Comparison of ENCODE assay signal across 26 mouse cellular contexts in the genomic region with DNA sequence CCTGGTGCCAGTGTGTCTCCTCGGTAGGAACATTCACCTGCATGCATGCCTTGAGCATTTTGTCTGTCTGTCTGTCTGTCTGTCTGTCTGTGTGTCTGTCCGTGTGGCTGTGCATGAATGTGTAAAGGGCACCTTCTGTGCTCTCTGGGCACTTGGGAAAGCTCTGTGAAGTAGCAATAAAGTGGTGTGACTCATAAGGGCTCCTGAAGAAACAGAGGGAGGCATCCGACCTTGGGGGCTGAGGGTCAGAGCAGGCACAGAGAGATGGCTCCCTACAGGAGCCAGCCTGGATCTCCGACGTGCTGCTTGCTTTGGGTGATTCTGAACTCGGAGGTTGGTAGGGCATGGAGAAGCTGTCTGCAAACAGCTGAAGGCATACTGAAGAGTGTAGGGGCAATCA. TPM values are rescaled to one million over a fixed set of nuclear protein-coding genes. Genes with fewer than 3 reads are reported as not detected.
A peak's percentile ranks its signal among the peaks of the same experiment; 100 is the strongest.
DNase-seq lines count a peak whose midpoint lies in the region; ATAC-seq and TF ChIP-seq lines count a peak whose summit lies in the region.
"Had no signal": no experiment of that assay in that cellular context is flagged by ENCODE, and none has a peak within 500 bp of the region (broad histone marks: within the 10 kb centered on the region; RNA-seq: fewer than 3 reads in every experiment).

No protein-coding gene starts in this region.

- H3K27me3 ChIP-seq in lung, postnatal 0 days (replicated peaks; ENCODE audit: insufficient read depth, low read length), result no peaks in the 10 kb centered on the region
- no peaks in the 10 kb centered on the region for H3K27me3 ChIP-seq in intestine, embryonic 15.5 days (replicated peaks)
- no peaks in the 10 kb centered on the region for H3K27me3 ChIP-seq in stomach, embryonic 15.5 days (replicated peaks)
- H3K27me3 ChIP-seq: forebrain, embryonic 12.5 days; limb, embryonic 13.5 days; midbrain, embryonic 15.5 days had no signal

- TF ChIP-seq EP300 in lung, postnatal 0 days (IDR thresholded peaks at IDR 0.05), result no peak

- no peak overlapping the region for H3K4me2 ChIP-seq in lung, postnatal 0 days (replicated peaks; ENCODE audit: low read depth, low read length)
- no peak overlapping the region for H3K4me2 ChIP-seq in intestine, embryonic 15.5 days (replicated peaks)
- no peak overlapping the region for H3K4me2 ChIP-seq in stomach, embryonic 15.5 days
- H3K4me2 ChIP-seq: forebrain, embryonic 12.5 days; heart, embryonic 11.5 days; hindbrain, embryonic 14.5 days; limb, embryonic 13.5 days; liver, embryonic 11.5 days; midbrain, embryonic 15.5 days had no signal

- no peaks in the 10 kb centered on the region for H3K36me3 ChIP-seq in lung, postnatal 0 days (ENCODE audit: insufficient read depth, low read length)
- no peaks in the 10 kb centered on the region for H3K36me3 ChIP-seq in intestine, embryonic 15.5 days
- H3K36me3 ChIP-seq in stomach, embryonic 15.5 days, result no peaks in the 10 kb centered on the region
- H3K36me3 ChIP-seq: forebrain, embryonic 12.5 days; limb, embryonic 13.5 days had no signal

- no peak overlapping the region for H3K4me3 ChIP-seq in lung, postnatal 0 days (ENCODE audit: low read depth, low read length)
- H3K4me3 ChIP-seq in intestine, embryonic 15.5 days (replicated peaks), result no peak overlapping the region
- H3K4me3 ChIP-seq in stomach, embryonic 15.5 days (replicated peaks), result no peak overlapping the region
- H3K4me3 ChIP-seq: forebrain, embryonic 12.5 days; limb, embryonic 13.5 days; midbrain, embryonic 10.5 days; midbrain, embryonic 15.5 days had no signal

- peaks cover 5% of the 10 kb centered on the region; the same call in 1 of the 2 replicates for H3K4me1 ChIP-seq in lung, postnatal 0 days (ENCODE audit: insufficient read depth, low read depth, low read length)
- peaks cover 25% of the 10 kb centered on the region for H3K4me1 ChIP-seq in intestine, embryonic 15.5 days (replicated peaks)
- H3K4me1 ChIP-seq in stomach, embryonic 15.5 days, result peaks cover 7% of the 10 kb centered on the region; the same call in 1 of the 2 replicates
- H3K4me1 ChIP-seq: midbrain, embryonic 15.5 days had no signal

- peak; percentile 52 for ATAC-seq in lung, postnatal 0 days
- ATAC-seq in intestine, embryonic 15.5 days, result peak; percentile 48; the same call in 1 of the 2 replicates
- no peak for ATAC-seq in stomach, embryonic 15.5 days (ENCODE audit: insufficient read depth, low FRiP score, low read depth)
- ATAC-seq: CD4-positive, CD25-positive, alpha-beta regulatory T cell, adult 4 months; forebrain, postnatal 0 days; midbrain, embryonic 15.5 days had no signal

- H3K9ac ChIP-seq in lung, postnatal 0 days (replicated peaks; ENCODE audit: low read depth), result no peak overlapping the region
- H3K9ac ChIP-seq in intestine, embryonic 15.5 days, result no peak overlapping the region
- no peak overlapping the region for H3K9ac ChIP-seq in stomach, embryonic 15.5 days
- H3K9ac ChIP-seq: forebrain, embryonic 12.5 days; forebrain, postnatal 0 days; hindbrain, embryonic 14.5 days; limb, embryonic 13.5 days; midbrain, embryonic 15.5 days had no signal

- no peaks in the 10 kb centered on the region for H3K9me3 ChIP-seq in lung, postnatal 0 days (ENCODE audit: low read length)
- H3K9me3 ChIP-seq in intestine, embryonic 15.5 days, result no peaks in the 10 kb centered on the region
- H3K9me3 ChIP-seq in stomach, embryonic 15.5 days, result no peaks in the 10 kb centered on the region
- H3K9me3 ChIP-seq: forebrain, embryonic 12.5 days; limb, embryonic 13.5 days; midbrain, embryonic 10.5 days; midbrain, embryonic 15.5 days had no signal

- 0 out of 2 replicates have a peak overlapping the region, but pooled peaks have one; percentile 21 for H3K27ac ChIP-seq in lung, postnatal 0 days (ENCODE audit: low read length)
- H3K27ac ChIP-seq in intestine, embryonic 15.5 days, result no peak overlapping the region
- H3K27ac ChIP-seq in stomach, embryonic 15.5 days, result peak overlapping the region; percentile 6; the same call in 1 of the 2 replicates
- H3K27ac ChIP-seq: forebrain, embryonic 12.5 days; hindbrain, embryonic 14.5 days; limb, embryonic 13.5 days; midbrain, embryonic 15.5 days had no signal

- peak; percentile 25 for DNase-seq in adrenal gland, postnatal 25 days
- no peak for DNase-seq in adrenal gland, adult 8-10 months
- DNase-seq in lung, postnatal 0 days (ENCODE audit: low spot score), result peak; percentile 57
- DNase-seq in lung, postnatal 10 days, result no peak
- DNase-seq in kidney, postnatal 36 days, result no peak
- DNase-seq in right cerebral cortex, adult 2 months (ENCODE audit: low spot score in 2 of 2), result no peak
- DNase-seq: cerebellum, adult 8-10 months; cerebellum, postnatal 25 days; forebrain, postnatal 0 days; gastrocnemius, postnatal 10 days; heart, postnatal 36 days; kidney, adult 9 months; kidney, postnatal 14 days; right cerebral cortex, adult 18-20 months; right cerebral cortex, postnatal 4 days had no signal

- TF ChIP-seq CTCF in lung, postnatal 0 days (IDR thresholded peaks at IDR 0.05), result no peak

- 67% methylated on average over 6 of the region's 6 CpGs for WGBS in lung, postnatal 0 days
- WGBS in intestine, embryonic 15.5 days, result 66% methylated on average over 6 of the region's 6 CpGs
- WGBS in stomach, embryonic 15.5 days, result 75% methylated on average over 6 of the region's 6 CpGs

RNA-seq across cellular contexts. Expression of a gene that starts 21.3 kb away (rescaled TPM):
- total RNA-seq in adrenal gland, postnatal 25 days (2021), result 4.9 and 9.9 TPM in 2 replicates
- total RNA-seq in adrenal gland, adult 8-10 months (2022), result 10 to 100 TPM in 3 of 4 experiments, 1 to 10 TPM in 1; 9.2 to 16.4 (median 13.9) TPM
- polyA plus RNA-seq in lung, postnatal 0 days (2015; fragmentation: Nextera tagmentation; extraction: Ambion mirVana), result 18.7 and 18.8 TPM in 2 replicates
- polyA plus RNA-seq in intestine, embryonic 15.5 days (2015; fragmentation: Nextera tagmentation; extraction: Ambion mirVana), result 15.4 and 15.9 TPM in 2 replicates
- polyA plus RNA-seq in stomach, embryonic 15.5 days (2015; fragmentation: Nextera tagmentation; extraction: Ambion mirVana), result 18.4 and 18.8 TPM in 2 replicates
- total RNA-seq: granulocyte monocyte progenitor cell, adult 5-6 weeks had no signal

RNA-seq across cellular contexts. Expression of a gene that starts 49.4 kb away (rescaled TPM):
- total RNA-seq in adrenal gland, postnatal 25 days (2021), result 318 and 396 TPM in 2 replicates
- 100 to 1,000 TPM; 127 to 266 (median 171) TPM for total RNA-seq in adrenal gland, adult 8-10 months (2022)
- polyA plus RNA-seq in lung, postnatal 0 days (2015; fragmentation: Nextera tagmentation; extraction: Ambion mirVana), result 579 and 666 TPM in 2 replicates
- polyA plus RNA-seq in intestine, embryonic 15.5 days (2015; fragmentation: Nextera tagmentation; extraction: Ambion mirVana), result 1,021 and 1,056 TPM in 2 replicates
- 1,174 and 1,300 TPM in 2 replicates for polyA plus RNA-seq in stomach, embryonic 15.5 days (2015; fragmentation: Nextera tagmentation; extraction: Ambion mirVana)

Comparison
In these comparisons a context has a peak if more than half of its experiments do, and no peak if none do; other contexts are left out.
1. DNase-seq: peak in adrenal gland, postnatal 25 days (single experiment) and lung, postnatal 0 days (single experiment); none in adrenal gland, adult 8-10 months (single experiment), lung, postnatal 10 days (single experiment), kidney, postnatal 36 days (0 of 2) and right cerebral cortex, adult 2 months (0 of 2).